Mouse (Mus musculus): ENCODE measurements around the gene Mrps17.

- no peak for TF ChIP-seq CTCF (IDR thresholded peaks at IDR 0.05; ENCODE audit: control insufficient read depth, insufficient read depth, insufficient read length)
- no peak for TF ChIP-seq MYOD1 (IDR thresholded peaks at IDR 0.05; ENCODE audit: control insufficient read depth, insufficient read length, low read depth)
Measured at GRCm38 (mm10) chr5:129720176-129720575, 4.9 kb downstream of the Mrps17 start.

Data from C2C12 (cell line).